Mouse (Mus musculus): Measurements from ENCODE around the gene Filip1l. TPM values are rescaled to one million over a fixed set of nuclear protein-coding genes. Genes with fewer than 3 reads are reported as not detected.

Gene Filip1l
- polyA plus RNA-seq, 1 experiment from 2014 or later: 32.1 TPM

DNA sequence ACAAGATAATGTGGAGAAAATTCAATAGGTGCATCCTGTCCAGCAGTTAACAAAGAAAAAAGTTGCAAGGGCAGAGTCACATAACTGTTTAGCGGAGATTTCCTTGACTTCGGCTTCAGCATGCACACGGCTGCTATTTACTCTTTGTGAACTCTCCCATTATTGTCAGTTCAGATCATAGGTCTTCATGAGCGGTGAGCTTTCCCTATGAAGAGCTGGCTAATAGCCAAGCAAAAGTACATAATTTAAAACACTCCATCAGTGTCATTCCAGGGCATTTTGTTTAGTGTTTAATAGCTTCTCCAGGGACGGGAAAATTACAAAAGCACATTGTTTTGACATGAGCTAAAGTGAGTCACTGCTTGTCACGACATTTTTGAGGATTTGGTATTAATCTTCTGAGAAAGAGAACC is 179.2 kb downstream of the Filip1l start:
- Histone ChIP-seq H3K36me3 (ENCODE audit: control insufficient read depth, insufficient read depth) (no peaks in the 10 kb centered on the region), H3K27me3 (replicated peaks; ENCODE audit: control insufficient read depth, insufficient read depth, low read length) (no peaks in the 10 kb centered on the region), H3K4me3 (ENCODE audit: low read depth, low read length) (no peak overlapping the region), H3K9me3 (ENCODE audit: control insufficient read depth) (no peaks in the 10 kb centered on the region), H3K27ac (ENCODE audit: low read depth, low read length) (no peak overlapping the region), H3K4me1 (replicated peaks; ENCODE audit: control insufficient read depth, insufficient read depth, low read length) (no peaks in the 10 kb centered on the region), H3K9ac (ENCODE audit: low read depth, low read length) (no peak overlapping the region), H3K4me2 (replicated peaks; ENCODE audit: low read depth) (no peak overlapping the region)
- WGBS: 10% methylated on average over 6 of the region's 6 CpGs
- TF ChIP-seq CTCF (IDR thresholded peaks at IDR 0.05; ENCODE audit: low read depth): no peak
- ATAC-seq: no peak

DNA sequence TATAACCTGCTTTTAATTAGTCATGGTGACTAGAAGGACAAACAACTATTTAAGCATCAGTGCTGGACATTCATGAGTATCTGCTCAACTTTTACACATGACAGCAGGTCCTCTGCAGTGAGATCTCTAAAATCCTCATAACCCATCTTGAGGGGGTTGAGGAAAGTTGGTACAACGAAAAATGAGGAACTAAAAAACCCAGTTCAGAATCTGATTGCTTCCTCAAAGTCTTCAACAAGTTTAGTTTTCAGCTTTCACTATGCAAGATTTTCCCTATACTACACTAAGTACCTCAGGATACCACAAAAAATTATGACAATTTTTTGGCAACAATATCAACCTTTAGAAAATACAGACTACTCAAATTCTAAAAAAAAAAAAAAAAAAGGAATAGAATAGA is 181.5 kb downstream of the Filip1l start:
- TF ChIP-seq CTCF (IDR thresholded peaks at IDR 0.05; ENCODE audit: low read depth): no peak
- H3K9ac ChIP-seq (ENCODE audit: low read depth, low read length): no peak overlapping the region
- H3K9me3 ChIP-seq (ENCODE audit: control insufficient read depth): no peaks in the 10 kb centered on the region
- no peaks in the 10 kb centered on the region for H3K36me3 ChIP-seq (ENCODE audit: control insufficient read depth, insufficient read depth)
- no peaks in the 10 kb centered on the region for H3K27me3 ChIP-seq (replicated peaks; ENCODE audit: control insufficient read depth, insufficient read depth, low read length)
- no peak overlapping the region for H3K4me3 ChIP-seq (ENCODE audit: low read depth, low read length)
- H3K4me2 ChIP-seq (replicated peaks; ENCODE audit: low read depth): no peak overlapping the region
- H3K27ac ChIP-seq (ENCODE audit: low read depth, low read length): no peak overlapping the region
- ATAC-seq: no peak
- WGBS: 72% methylated on average over 1 of the region's 1 CpGs
- H3K4me1 ChIP-seq (replicated peaks; ENCODE audit: control insufficient read depth, insufficient read depth, low read length): no peaks in the 10 kb centered on the region

DNA sequence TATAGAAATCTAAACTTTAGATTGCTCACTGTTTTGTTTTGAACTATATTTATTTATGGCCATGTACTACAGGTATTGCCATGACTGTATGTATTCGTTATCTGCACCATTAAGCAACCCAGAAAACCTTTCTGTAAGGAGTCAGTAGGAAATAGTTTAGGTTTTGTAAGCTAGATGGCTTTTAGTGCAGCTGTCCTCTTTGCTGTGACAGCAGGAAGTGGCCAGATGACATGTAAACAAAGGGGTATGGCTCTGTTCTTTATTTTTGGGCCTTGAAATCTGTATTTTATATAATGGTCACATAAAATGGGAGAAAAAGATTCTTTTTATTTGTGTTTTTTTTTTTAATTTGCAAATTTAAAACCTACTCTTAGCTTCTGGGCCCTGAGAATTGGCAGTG is 181.9 kb downstream of the Filip1l start:
- H3K9ac ChIP-seq (ENCODE audit: low read depth, low read length): no peak overlapping the region
- WGBS: 65% methylated on average over 1 of the region's 1 CpGs
- no peaks in the 10 kb centered on the region for H3K27me3 ChIP-seq (replicated peaks; ENCODE audit: control insufficient read depth, insufficient read depth, low read length)
- no peak overlapping the region for H3K4me2 ChIP-seq (replicated peaks; ENCODE audit: low read depth)
- H3K36me3 ChIP-seq (ENCODE audit: control insufficient read depth, insufficient read depth): no peaks in the 10 kb centered on the region
- ATAC-seq: no peak
- H3K27ac ChIP-seq (ENCODE audit: low read depth, low read length): no peak overlapping the region
- no peak for TF ChIP-seq CTCF (IDR thresholded peaks at IDR 0.05; ENCODE audit: low read depth)
- no peaks in the 10 kb centered on the region for H3K9me3 ChIP-seq (ENCODE audit: control insufficient read depth)
- no peak overlapping the region for H3K4me3 ChIP-seq (ENCODE audit: low read depth, low read length)
- H3K4me1 ChIP-seq (replicated peaks; ENCODE audit: control insufficient read depth, insufficient read depth, low read length): no peaks in the 10 kb centered on the region

DNA sequence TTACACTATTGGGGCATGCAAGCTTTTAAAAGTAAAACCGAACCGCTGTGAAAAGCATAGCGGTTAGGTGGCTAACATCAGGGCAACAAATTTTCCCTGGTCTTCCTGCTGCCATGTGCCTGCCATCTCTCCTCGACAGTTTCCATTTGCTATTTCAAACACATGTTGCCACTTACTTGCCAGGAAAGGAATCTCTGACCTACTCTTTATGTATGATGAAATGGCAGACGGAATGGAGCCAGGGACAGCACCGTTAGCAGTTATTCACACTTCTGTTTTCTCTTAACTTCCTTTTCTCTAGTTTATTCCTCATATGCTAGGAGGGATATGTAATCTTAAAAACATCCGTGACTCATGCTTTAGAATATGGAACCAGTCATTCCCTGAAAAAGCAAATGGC is 183.6 kb downstream of the Filip1l start:
- no peak for TF ChIP-seq CTCF (IDR thresholded peaks at IDR 0.05; ENCODE audit: low read depth)
- Histone ChIP-seq H3K36me3 (ENCODE audit: control insufficient read depth, insufficient read depth) (no peaks in the 10 kb centered on the region), H3K4me2 (replicated peaks; ENCODE audit: low read depth) (no peak overlapping the region), H3K4me3 (ENCODE audit: low read depth, low read length) (no peak overlapping the region), H3K4me1 (replicated peaks; ENCODE audit: control insufficient read depth, insufficient read depth, low read length) (no peaks in the 10 kb centered on the region), H3K9me3 (ENCODE audit: control insufficient read depth) (no peaks in the 10 kb centered on the region), H3K27ac (ENCODE audit: low read depth, low read length) (no peak overlapping the region), H3K27me3 (replicated peaks; ENCODE audit: control insufficient read depth, insufficient read depth, low read length) (no peaks in the 10 kb centered on the region), H3K9ac (ENCODE audit: low read depth, low read length) (no peak overlapping the region)
- no peak for ATAC-seq
- 80% methylated on average over 7 of the region's 7 CpGs for WGBS

DNA sequence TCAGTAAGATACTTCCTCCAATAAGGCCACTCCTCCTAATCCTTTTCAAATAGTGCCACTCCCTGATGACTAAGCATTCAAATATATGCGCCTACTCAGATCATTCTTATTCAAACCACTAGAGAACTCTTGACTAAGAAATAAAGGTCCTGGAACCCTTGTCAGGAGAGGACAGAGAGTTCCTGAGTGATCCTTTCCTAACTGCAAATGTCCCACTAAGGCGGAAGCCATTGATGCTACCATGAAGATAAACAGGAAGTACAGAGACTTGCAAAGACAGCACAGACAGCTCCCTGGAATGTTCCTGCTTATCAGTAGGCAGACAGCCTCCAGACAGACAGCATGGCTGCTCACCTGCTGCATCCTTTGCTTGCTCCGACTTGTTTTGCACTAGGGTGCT is 190.3 kb downstream of the Filip1l start:
- H3K9ac ChIP-seq (ENCODE audit: low read depth, low read length): no peak overlapping the region
- H3K4me2 ChIP-seq (replicated peaks; ENCODE audit: low read depth): no peak overlapping the region
- no peak overlapping the region for H3K27ac ChIP-seq (ENCODE audit: low read depth, low read length)
- no peaks in the 10 kb centered on the region for H3K9me3 ChIP-seq (ENCODE audit: control insufficient read depth)
- no peak for ATAC-seq
- WGBS: 89% methylated on average over 3 of the region's 3 CpGs
- no peak for TF ChIP-seq CTCF (IDR thresholded peaks at IDR 0.05; ENCODE audit: low read depth)
- no peaks in the 10 kb centered on the region for H3K4me1 ChIP-seq (replicated peaks; ENCODE audit: control insufficient read depth, insufficient read depth, low read length)
- no peaks in the 10 kb centered on the region for H3K36me3 ChIP-seq (ENCODE audit: control insufficient read depth, insufficient read depth)
- no peaks in the 10 kb centered on the region for H3K27me3 ChIP-seq (replicated peaks; ENCODE audit: control insufficient read depth, insufficient read depth, low read length)
- no peak overlapping the region for H3K4me3 ChIP-seq (ENCODE audit: low read depth, low read length)

DNA sequence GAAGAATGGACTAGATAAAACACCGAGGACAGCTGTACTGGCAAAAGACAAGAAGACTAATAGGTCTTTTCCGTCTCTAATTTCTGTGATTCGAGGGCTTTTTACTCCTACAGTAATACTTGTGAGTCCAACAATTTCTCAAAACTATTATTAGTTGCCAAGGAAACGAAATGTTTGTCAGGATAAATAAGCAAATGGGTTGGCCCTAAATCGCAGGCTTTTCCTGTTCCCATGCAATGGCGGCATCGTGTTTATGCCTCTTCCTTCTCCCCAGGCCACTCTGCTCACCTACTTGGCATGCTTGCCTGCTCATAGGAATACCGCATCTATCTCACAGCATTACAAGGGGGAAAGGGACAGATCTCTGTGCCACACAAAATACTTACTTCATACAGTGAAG is 191.5 kb downstream of the Filip1l start:
- TF ChIP-seq CTCF (IDR thresholded peaks at IDR 0.05; ENCODE audit: low read depth): no peak
- Histone ChIP-seq H3K4me2 (replicated peaks; ENCODE audit: low read depth) (no peak overlapping the region), H3K4me1 (replicated peaks; ENCODE audit: control insufficient read depth, insufficient read depth, low read length) (no peaks in the 10 kb centered on the region), H3K27me3 (replicated peaks; ENCODE audit: control insufficient read depth, insufficient read depth, low read length) (no peaks in the 10 kb centered on the region), H3K36me3 (ENCODE audit: control insufficient read depth, insufficient read depth) (no peaks in the 10 kb centered on the region), H3K9me3 (ENCODE audit: control insufficient read depth) (no peaks in the 10 kb centered on the region), H3K9ac (ENCODE audit: low read depth, low read length) (no peak overlapping the region), H3K27ac (ENCODE audit: low read depth, low read length) (no peak overlapping the region), H3K4me3 (ENCODE audit: low read depth, low read length) (no peak overlapping the region)
- WGBS: 48% methylated on average over 8 of the region's 8 CpGs
- ATAC-seq: no peak

DNA sequence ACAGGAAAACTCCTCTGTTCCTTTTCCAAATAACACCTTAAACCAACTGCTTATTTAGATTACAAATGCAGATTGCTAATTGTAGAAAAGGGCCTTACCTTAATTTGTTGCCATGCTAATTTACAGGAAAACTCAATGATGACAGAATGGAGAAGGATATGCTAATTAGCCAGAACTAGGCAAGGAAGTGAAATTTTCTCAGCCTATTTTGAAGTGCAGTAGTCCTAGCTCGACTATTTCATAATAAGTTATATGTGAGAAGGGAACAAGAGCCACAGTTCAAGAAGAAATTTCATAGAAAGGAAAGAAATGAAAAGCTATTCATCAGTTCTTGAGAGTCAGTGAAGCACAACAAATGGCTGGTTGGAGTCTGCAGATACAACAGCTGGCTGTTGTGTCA is 193.5 kb downstream of the Filip1l start:
- no peaks in the 10 kb centered on the region for H3K27me3 ChIP-seq (replicated peaks; ENCODE audit: control insufficient read depth, insufficient read depth, low read length)

More for the DNA sequence above, 193.5 kb downstream of the Filip1l start:
- Histone ChIP-seq H3K4me1 (replicated peaks; ENCODE audit: control insufficient read depth, insufficient read depth, low read length) (no peaks in the 10 kb centered on the region), H3K27ac (ENCODE audit: low read depth, low read length) (no peak overlapping the region), H3K4me3 (ENCODE audit: low read depth, low read length) (no peak overlapping the region), H3K9me3 (ENCODE audit: control insufficient read depth) (no peaks in the 10 kb centered on the region), H3K9ac (ENCODE audit: low read depth, low read length) (no peak overlapping the region), H3K36me3 (ENCODE audit: control insufficient read depth, insufficient read depth) (no peaks in the 10 kb centered on the region), H3K4me2 (replicated peaks; ENCODE audit: low read depth) (no peak overlapping the region)
- TF ChIP-seq CTCF (IDR thresholded peaks at IDR 0.05; ENCODE audit: low read depth): no peak
- 63% methylated on average over 1 of the region's 1 CpGs for WGBS
- no peak for ATAC-seq

All from intestine, postnatal 0 days (tissue).